Mouse (Mus musculus) stomach, postnatal 0 days (tissue): ENCODE results near the gene Wnt9a.

ENCODE experiments used
- CTCF ChIP-seq: IDR thresholded peaks from 2 replicates; pipeline ENCODE4 v1.5.1; 2016; ENCODE audit warnings: antibody characterized with exemption, low read depth, mild to moderate bottlenecking, moderate library complexity
- EP300 ChIP-seq: optimal IDR thresholded peaks from 2 replicates; pipeline ENCODE3; 2016; ENCODE audit warnings: antibody characterized with exemption

DNA sequence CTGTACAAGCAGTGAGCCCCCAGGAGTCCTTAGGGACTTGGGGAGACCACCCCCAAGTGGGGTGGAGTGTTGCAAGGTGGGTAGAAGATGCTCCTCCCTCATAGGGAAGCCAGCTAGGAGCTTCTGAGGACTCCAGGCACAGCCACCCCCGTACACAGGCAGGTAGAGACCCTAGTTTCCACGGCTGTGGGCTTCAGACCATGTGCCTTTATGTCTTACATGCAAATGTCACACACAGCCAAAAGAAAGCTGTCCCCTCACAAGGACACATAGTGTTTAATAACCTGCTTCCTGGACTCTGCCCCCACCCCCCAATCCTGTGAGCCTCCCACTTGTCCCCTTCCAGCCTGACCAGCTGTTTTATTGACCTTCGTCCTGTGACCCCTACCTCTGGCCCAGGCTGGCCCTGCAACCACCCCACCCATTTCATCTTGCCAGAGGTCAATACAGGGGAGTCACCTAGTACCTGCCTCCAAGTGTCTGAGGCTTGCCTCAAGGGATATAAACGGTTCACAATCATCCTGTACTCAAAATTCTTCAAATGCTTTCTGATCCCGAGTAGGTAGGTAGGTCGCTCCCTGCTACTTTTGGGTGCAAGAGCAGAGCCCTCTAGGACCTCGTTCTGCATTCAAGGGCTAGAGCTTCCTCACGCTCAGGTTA lies 41.4 kb upstream of the Wnt9a start:
- TF ChIP-seq CTCF = no peak
- no peak for TF ChIP-seq EP300
